ENCODE assay signal across 10 mouse cellular contexts in genomic region chr7:30393631-30394030, GRCm38 (mm10). TPM values are rescaled to one million over a fixed set of nuclear protein-coding genes. Genes with fewer than 3 reads are reported as not detected.
DNase-seq lines count a peak whose midpoint lies in the region; ATAC-seq and TF ChIP-seq lines count a peak whose summit lies in the region.
"Had no signal": no experiment of that assay in that cellular context is flagged by ENCODE, and none has a peak within 500 bp of the region (broad histone marks: within the 10 kb centered on the region; RNA-seq: fewer than 3 reads in every experiment).

No protein-coding gene starts in this region.

- in situ Hi-C loops in CH12.LX (cut with MboI; ENCODE audit: low pct_ligation_motif_present, low pct_unique_long_range_greater_than_20kb, low sequenced_read_pairs): loop anchor here (5.0 kb wide), 1 partner anchor 34 kb away; no protein-coding TSS in a partner anchor

- no peak for TF ChIP-seq POLR2A in CH12.LX (IDR thresholded peaks at IDR 0.05; ENCODE audit: low read depth, low read length)
- TF ChIP-seq POLR2A in bone marrow macrophage, adult 2 months (IDR thresholded peaks at IDR 0.05; ENCODE audit: borderline replicate concordance, low read depth, low read length): no peak

- TF ChIP-seq CTCF in CH12.LX (conservative IDR thresholded peaks at IDR 0.05 in 1 of 2, IDR thresholded peaks at IDR 0.05 in 1 of 2; ENCODE audit: low read depth in 2 of 2, low read length in 2 of 2): no peak
- no peak for TF ChIP-seq CTCF in bone marrow macrophage, adult 2 months (IDR thresholded peaks at IDR 0.05; ENCODE audit: low read depth, low read length)

- dilution Hi-C loops in CH12.LX (cut with MboI; ENCODE audit: extremely low pct_ligation_motif_present, extremely low pct_unique_long_range_greater_than_20kb, low sequenced_read_pairs): no loop called here

- no peaks in the 10 kb centered on the region for H3K4me1 ChIP-seq in kidney, embryonic 16.5 days (ENCODE audit: insufficient read depth, low read length)
- H3K4me1 ChIP-seq in CH12.LX (ENCODE audit: control insufficient read depth in 1 of 2, insufficient read depth in 2 of 2): peaks cover 3 to 21% of the 10 kb centered on the region in 2 experiments; a peak in 3 of 4 replicates
- H3K4me1 ChIP-seq in bone marrow macrophage, adult 2 months (ENCODE audit: control insufficient read depth, insufficient read depth, low read length): peaks cover 21% of the 10 kb centered on the region

- ATAC-seq in kidney, embryonic 16.5 days (ENCODE audit: low FRiP score, low TSS enrichment): no peak
- ATAC-seq in megakaryocyte-erythroid progenitor cell, adult 5-6 weeks (replicated peaks; ENCODE audit: low FRiP score, low TSS enrichment, poor library complexity, severe bottlenecking): no peak
- ATAC-seq: Patski had no signal

- peak overlapping the region; percentile 65 for H3K27ac ChIP-seq in kidney, embryonic 16.5 days (ENCODE audit: low read length)
- H3K27ac ChIP-seq in CH12.LX (ENCODE audit: insufficient read depth, low read depth): no peak overlapping the region
- H3K27ac ChIP-seq in bone marrow macrophage, adult 2 months (ENCODE audit: insufficient read depth, low read depth, low read length): peak overlapping the region; percentile 99

- no peak overlapping the region for H3K4me2 ChIP-seq in kidney, embryonic 16.5 days (replicated peaks; ENCODE audit: low read depth, low read length)
- no peak overlapping the region for H3K4me2 ChIP-seq in CH12.LX (ENCODE audit: insufficient read depth, low read depth, poor library complexity, severe bottlenecking)

- H3K79me2 ChIP-seq in CH12.LX (replicated peaks; ENCODE audit: control insufficient read depth, extremely low read depth, insufficient read depth, poor library complexity, severe bottlenecking): no peaks in the 10 kb centered on the region

- H3K4me3 ChIP-seq in kidney, embryonic 16.5 days (ENCODE audit: low read length): no peak overlapping the region
- peak overlapping the region in 1 of 3 experiments; percentile 47 for H3K4me3 ChIP-seq in CH12.LX (replicated peaks in 1 of 3; ENCODE audit: low read depth in 2 of 3, low read length in 2 of 3, poor library complexity in 1 of 3)
- H3K4me3 ChIP-seq in bone marrow macrophage, adult 2 months (ENCODE audit: insufficient read depth, low read length): peak overlapping the region; percentile 51

- TF ChIP-seq RAD21 in CH12.LX (IDR thresholded peaks at IDR 0.05; ENCODE audit: low read depth, low read length): no peak

- no peaks in the 10 kb centered on the region for H3K9me3 ChIP-seq in kidney, embryonic 16.5 days (ENCODE audit: low read length)
- H3K9me3 ChIP-seq in CH12.LX (replicated peaks; ENCODE audit: low read length): no peaks in the 10 kb centered on the region

- no peak for TF ChIP-seq EP300 in CH12.LX (IDR thresholded peaks at IDR 0.05; ENCODE audit: low read length)

- no peaks in the 10 kb centered on the region for H3K27me3 ChIP-seq in kidney, embryonic 16.5 days (ENCODE audit: insufficient read depth, low read length)
- no peaks in the 10 kb centered on the region for H3K27me3 ChIP-seq in CH12.LX (replicated peaks)

- H3K36me3 ChIP-seq in kidney, embryonic 16.5 days (ENCODE audit: insufficient read depth, low read length): no peaks in the 10 kb centered on the region
- H3K36me3 ChIP-seq in CH12.LX (replicated peaks in 1 of 2; ENCODE audit: control insufficient read depth in 1 of 2, insufficient read depth in 1 of 2, low read length in 1 of 2): peaks cover 0 to 7% of the 10 kb centered on the region in 2 experiments

- WGBS in kidney, embryonic 16.5 days: 82% methylated on average over 4 of the region's 4 CpGs

- H3K9ac ChIP-seq in kidney, embryonic 16.5 days (replicated peaks; ENCODE audit: low read length): no peak overlapping the region
- H3K9ac ChIP-seq in CH12.LX (ENCODE audit: insufficient read depth, low read depth): peak overlapping the region; percentile 45; the same call in 1 of the 2 replicates

- no peak for DNase-seq in kidney, adult 18-20 months
- DNase-seq in CH12.LX (ENCODE audit: extremely low read depth): no peak
- DNase-seq in naive thymus-derived CD4-positive, alpha-beta T cell, adult 2 months (ENCODE audit: low read depth): peak; percentile 68
- DNase-seq in frontal cortex, postnatal 25 days (ENCODE audit: low spot score in 2 of 2): no peak
- DNase-seq: gastrocnemius, postnatal 10 days; right cerebral cortex, adult 18-20 months had no signal

TF ChIP-seq in CH12.LX, 34 proteins besides CTCF, POLR2A, EP300 and RAD21:
- no peak for TF ChIP-seq MEF2A (IDR thresholded peaks at IDR 0.05; ENCODE audit: borderline replicate concordance, low read depth, low read length)
- no peak for TF ChIP-seq NELFE (IDR thresholded peaks at IDR 0.05; ENCODE audit: low read depth, low read length)
- no peak for TF ChIP-seq MAFK (IDR thresholded peaks at IDR 0.05; ENCODE audit: insufficient replicate concordance, low read length)
- no peak for TF ChIP-seq TBP (conservative IDR thresholded peaks at IDR 0.05; ENCODE audit: low read depth, low read length)
- TF ChIP-seq KAT2A (IDR thresholded peaks at IDR 0.05; ENCODE audit: insufficient replicate concordance, low read length): no peak
- TF ChIP-seq ETS1 (conservative IDR thresholded peaks at IDR 0.05; ENCODE audit: low read depth, low read length): no peak
- no peak for TF ChIP-seq PAX5 (IDR thresholded peaks at IDR 0.05; ENCODE audit: low read length)
- TF ChIP-seq NRF1 (IDR thresholded peaks at IDR 0.05; ENCODE audit: low read depth, low read length): no peak
- no peak for TF ChIP-seq CHD1 (IDR thresholded peaks at IDR 0.05; ENCODE audit: low read depth, low read length)
- no peak for TF ChIP-seq SIN3A (IDR thresholded peaks at IDR 0.05; ENCODE audit: low read length)
- TF ChIP-seq ZNF384 (IDR thresholded peaks at IDR 0.05; ENCODE audit: low read depth, low read length): no peak
- TF ChIP-seq ZC3H11A (IDR thresholded peaks at IDR 0.05; ENCODE audit: low read depth, low read length): no peak
- TF ChIP-seq IRF4 (IDR thresholded peaks at IDR 0.05; ENCODE audit: low read depth, low read length): no peak
- TF ChIP-seq RCOR1 (conservative IDR thresholded peaks at IDR 0.05; ENCODE audit: low read depth, low read length): no peak
- TF ChIP-seq GABPA (IDR thresholded peaks at IDR 0.05; ENCODE audit: insufficient replicate concordance, low read depth, low read length): no peak
- no peak for TF ChIP-seq ZKSCAN1 (IDR thresholded peaks at IDR 0.05; ENCODE audit: borderline replicate concordance, low read depth, low read length)
- no peak for TF ChIP-seq USF2 (conservative IDR thresholded peaks at IDR 0.05; ENCODE audit: low read depth, low read length)

RNA-seq across cellular contexts. Expression of gene Tyrobp, which starts 19.9 kb away (rescaled TPM):
- polyA plus RNA-seq in kidney, embryonic 16.5 days (2015; fragmentation: Nextera tagmentation; extraction: Ambion mirVana): 29.3 and 31.4 TPM in 2 replicates
- total RNA-seq in CH12.LX (2012; rRNA removed): 4.2 and 5.0 TPM in 2 replicates
- 9.4 and 13.0 TPM in 2 replicates for total RNA-seq in CH12.LX (2014; rRNA removed)
- polyA plus RNA-seq in CH12.LX (2012; ENCODE audit: insufficient read length, low read depth): 14.3 and 18.9 TPM in 2 replicates
- 3,702 and 3,978 TPM in 2 replicates for polyA plus RNA-seq in bone marrow macrophage, adult 2 months (2012; ENCODE audit: insufficient read depth, insufficient read length, missing spikeins)
- total RNA-seq in megakaryocyte-erythroid progenitor cell, adult 5-6 weeks (2014; fragmentation: Nextera tagmentation): 19.3 TPM in 1 of 2 replicates, not detected in the other
- total RNA-seq in megakaryocyte-erythroid progenitor cell, adult 5-6 weeks (2017): 5.1 and 26.6 TPM in 2 replicates
- polyA plus RNA-seq: Patski had no signal

RNA-seq across cellular contexts. Expression of gene Hcst, which starts 26.0 kb away (rescaled TPM):
- 0.63 and 0.84 TPM in 2 replicates for polyA plus RNA-seq in kidney, embryonic 16.5 days (2015; fragmentation: Nextera tagmentation; extraction: Ambion mirVana)
- total RNA-seq in CH12.LX (2012; rRNA removed) (8.0 and 11.9 TPM in 2 replicates), CH12.LX (2014; rRNA removed) (6.3 and 11.8 TPM in 2 replicates)
- polyA plus RNA-seq in CH12.LX (2012; ENCODE audit: insufficient read length, low read depth): 11.8 and 11.9 TPM in 2 replicates
- 53.0 and 56.7 TPM in 2 replicates for polyA plus RNA-seq in bone marrow macrophage, adult 2 months (2012; ENCODE audit: insufficient read depth, insufficient read length, missing spikeins)
- 4.3 and 4.4 TPM in 2 replicates for total RNA-seq in megakaryocyte-erythroid progenitor cell, adult 5-6 weeks (2014; fragmentation: Nextera tagmentation)
- total RNA-seq in megakaryocyte-erythroid progenitor cell, adult 5-6 weeks (2017): 3.3 TPM in 1 of 2 replicates, not detected in the other
- polyA plus RNA-seq: Patski had no signal

RNA-seq across cellular contexts. Expression of gene Nfkbid, which starts 27.9 kb away (rescaled TPM):
- polyA plus RNA-seq in kidney, embryonic 16.5 days (2015; fragmentation: Nextera tagmentation; extraction: Ambion mirVana): 1.6 and 2.0 TPM in 2 replicates
- total RNA-seq in CH12.LX (2012; rRNA removed) (133 and 161 TPM in 2 replicates), CH12.LX (2014; rRNA removed) (131 and 144 TPM in 2 replicates)
- polyA plus RNA-seq in CH12.LX (2012; ENCODE audit: insufficient read length, low read depth): 175 and 197 TPM in 2 replicates
- polyA plus RNA-seq in bone marrow macrophage, adult 2 months (2012; ENCODE audit: insufficient read depth, insufficient read length, missing spikeins): 18.6 and 22.4 TPM in 2 replicates
- 0.89 and 9.0 TPM in 2 replicates for total RNA-seq in megakaryocyte-erythroid progenitor cell, adult 5-6 weeks (2014; fragmentation: Nextera tagmentation)
- 0.80 and 3.1 TPM in 2 replicates for total RNA-seq in megakaryocyte-erythroid progenitor cell, adult 5-6 weeks (2017)

RNA-seq across cellular contexts. Expression of gene Lrfn3, which starts 31.1 kb away (rescaled TPM):
- polyA plus RNA-seq in kidney, embryonic 16.5 days (2015; fragmentation: Nextera tagmentation; extraction: Ambion mirVana): 6.8 and 8.3 TPM in 2 replicates
- 0.04 and 0.08 TPM in 2 replicates for total RNA-seq in CH12.LX (2012; rRNA removed)
- not detected in 2 replicates for total RNA-seq in CH12.LX (2014; rRNA removed)
- polyA plus RNA-seq in CH12.LX (2012; ENCODE audit: insufficient read length, low read depth): not detected in 2 replicates
- not detected in 2 replicates for polyA plus RNA-seq in bone marrow macrophage, adult 2 months (2012; ENCODE audit: insufficient read depth, insufficient read length, missing spikeins)
- not detected in 2 replicates for total RNA-seq in megakaryocyte-erythroid progenitor cell, adult 5-6 weeks (2014; fragmentation: Nextera tagmentation)
- total RNA-seq in megakaryocyte-erythroid progenitor cell, adult 5-6 weeks (2017): not detected in 2 replicates

RNA-seq across cellular contexts. Expression of gene Aplp1, which starts 51.7 kb away (rescaled TPM):
- polyA plus RNA-seq in kidney, embryonic 16.5 days (2015; fragmentation: Nextera tagmentation; extraction: Ambion mirVana): 27.9 and 31.5 TPM in 2 replicates
- 0.34 and 0.93 TPM in 2 replicates for total RNA-seq in CH12.LX (2012; rRNA removed)
- not detected in 2 replicates for total RNA-seq in CH12.LX (2014; rRNA removed)
- polyA plus RNA-seq in CH12.LX (2012; ENCODE audit: insufficient read length, low read depth): 0.10 TPM in 1 of 2 replicates, not detected in the other
- polyA plus RNA-seq in bone marrow macrophage, adult 2 months (2012; ENCODE audit: insufficient read depth, insufficient read length, missing spikeins): 2.0 and 2.3 TPM in 2 replicates
- total RNA-seq in megakaryocyte-erythroid progenitor cell, adult 5-6 weeks (2014; fragmentation: Nextera tagmentation): not detected in 2 replicates
- not detected in 2 replicates for total RNA-seq in megakaryocyte-erythroid progenitor cell, adult 5-6 weeks (2017)

Comparison
In these comparisons a context has a peak if more than half of its experiments do, and no peak if none do; other contexts are left out.
1. RNA of gene Tyrobp, which starts 19.9 kb away (polyA plus RNA-seq): 3,702 to 3,978 TPM in bone marrow macrophage, adult 2 months; 29.3 to 31.4 TPM in kidney, embryonic 16.5 days and 14.3 to 18.9 TPM in CH12.LX; every median in the first group is over 100 times any median in the second.